Mouse (Mus musculus) megakaryocyte, embryonic 14.5 days (primary cell): ENCODE data around the gene Prok2. TPM values are rescaled to one million over a fixed set of nuclear protein-coding genes. Genes with fewer than 3 reads are reported as not detected.
A peak's percentile ranks its signal among the peaks of the same experiment; 100 is the strongest.

Experiments used
- H3K27me3 ChIP-seq: replicated peaks from 2 replicates; pipeline ENCODE3; 2012; ENCODE audit warnings: inconsistent platforms
- H3K36me3 ChIP-seq: replicated peaks from 2 replicates; pipeline ENCODE3; 2012; ENCODE audit warnings: low read length, inconsistent platforms, mixed read lengths
- H3K4me1 ChIP-seq: 2 replicates; pipeline ENCODE4 v1.6.1; 2012; ENCODE audit warnings: inconsistent platforms
- H3K4me3 ChIP-seq: replicated peaks from 2 replicates; pipeline ENCODE3; 2012; ENCODE audit warnings: moderate library complexity, mild to moderate bottlenecking, inconsistent platforms
- H3K9me3 ChIP-seq: 2 replicates; pipeline ENCODE4 v1.6.1; 2012; ENCODE audit warnings: inconsistent platforms
- FLI1 ChIP-seq: IDR thresholded peaks from 2 replicates; pipeline ENCODE4 v1.6.1; 2012; ENCODE audit warnings: low read length, inconsistent platforms, mixed read lengths
- GATA1 ChIP-seq: IDR thresholded peaks from 3 replicates; pipeline ENCODE4 v1.6.1; 2012; ENCODE audit warnings: mixed read lengths, low read length, inconsistent platforms, borderline replicate concordance
- polyA plus RNA-seq: library from polyadenylated mRNA; stranded (reverse); fragments of >175 nt; gene quantifications from 2 replicates; pipeline ENCODE4 v1.2.3, GENCODE M21; 2012; ENCODE audit warnings: low replicate concordance; ENCODE audit not compliant: insufficient read depth

The Prok2 gene
- 0.46 TPM in 1 of 2 replicates, not detected in the other for polyA plus RNA-seq

DNA sequence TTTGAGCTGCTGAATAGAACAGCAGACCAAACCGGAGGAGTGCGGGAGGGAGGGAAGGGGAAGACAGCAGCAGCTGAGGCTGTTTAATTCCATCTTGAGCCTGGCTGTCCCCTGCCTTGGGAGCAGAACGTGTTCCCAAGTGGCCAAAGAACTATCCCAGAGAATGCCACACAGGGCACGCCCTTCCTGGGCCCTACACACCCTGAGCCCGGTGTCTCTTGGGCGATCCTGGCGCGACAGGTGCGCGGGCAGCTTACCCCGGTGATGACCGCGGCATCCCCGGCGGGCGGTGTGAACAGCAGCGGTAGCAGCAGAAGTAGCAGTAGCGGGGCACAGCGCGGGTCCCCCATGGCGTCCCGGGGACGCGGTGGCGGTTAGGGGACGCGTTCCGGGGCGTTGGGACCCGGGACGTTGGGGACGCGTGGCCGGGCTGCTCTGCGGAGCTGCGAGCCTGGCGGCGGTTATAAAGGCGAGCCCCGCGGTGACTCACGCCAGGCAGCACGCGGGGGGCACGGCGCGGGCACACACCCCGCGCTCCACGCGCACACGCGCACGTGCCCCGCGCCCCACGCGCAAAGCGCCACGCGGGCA lies at the start of gene Prok2:
Gene Prok2 (minus strand): TSS at position 422 of the 591 bp plus-strand sequence.
- Histone ChIP-seq H3K4me1 (peaks cover 28% of the 10 kb centered on the region), H3K4me3 (peak within 1 kb of the TSS; percentile 82), H3K9me3 (no peaks in the 10 kb centered on the region), H3K36me3 (no peaks in the 10 kb centered on the region), H3K27me3 (peaks cover 55% of the 10 kb centered on the region)
- TF ChIP-seq FLI1 (no peak), GATA1 (no peak)

DNA sequence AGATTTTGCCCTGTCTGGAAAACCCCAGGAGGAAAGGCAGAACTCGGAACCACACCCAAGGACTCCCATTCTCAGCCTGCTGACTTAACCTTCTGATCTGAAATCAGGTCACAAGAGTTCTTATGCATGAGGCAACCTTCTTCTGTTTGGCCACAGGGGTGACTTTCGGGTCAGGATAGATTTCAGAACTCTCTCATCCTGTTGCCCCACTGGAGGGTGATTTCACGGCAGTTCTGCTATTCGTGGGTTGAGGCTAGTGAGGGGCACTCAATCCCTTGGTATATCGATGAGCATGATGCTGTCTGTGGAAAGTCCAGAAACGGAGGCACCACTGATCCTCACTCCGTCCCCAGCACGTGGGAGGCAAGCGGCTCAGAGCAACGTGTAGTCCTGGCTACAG lies 48.5 kb upstream of the Prok2 start:
- TF ChIP-seq GATA1 (no peak), FLI1 (no peak)
- no peaks in the 10 kb centered on the region for H3K4me1 ChIP-seq

DNA sequence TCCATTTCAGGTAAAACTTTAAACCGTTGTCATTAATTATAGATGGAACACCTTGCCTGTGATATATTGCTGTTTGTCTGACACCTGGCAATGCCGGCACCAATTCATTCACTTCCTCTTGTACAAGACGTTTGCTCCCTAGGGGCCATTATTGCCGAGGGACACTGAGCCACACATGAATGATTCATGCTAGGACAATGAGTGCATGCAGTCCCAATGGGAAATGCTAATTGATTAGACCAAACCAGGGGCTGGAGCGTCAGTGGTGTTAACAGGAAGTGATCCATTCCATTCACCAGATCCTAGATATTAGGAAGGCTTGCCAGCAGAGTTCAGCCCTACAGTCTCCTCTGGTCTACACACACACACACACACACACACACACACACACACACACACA lies 42.3 kb upstream of the Prok2 start:
- no peak for TF ChIP-seq FLI1
- TF ChIP-seq GATA1 = no peak
- H3K36me3 ChIP-seq = no peaks in the 10 kb centered on the region
- H3K9me3 ChIP-seq = no peaks in the 10 kb centered on the region
- H3K4me3 ChIP-seq = no peak overlapping the region
- no peaks in the 10 kb centered on the region for H3K4me1 ChIP-seq
- H3K27me3 ChIP-seq = peaks cover 3% of the 10 kb centered on the region

More for the DNA sequence above, 48.5 kb upstream of the Prok2 start:
- Histone ChIP-seq H3K4me3 (no peak overlapping the region), H3K27me3 (peaks cover 3% of the 10 kb centered on the region), H3K36me3 (no peaks in the 10 kb centered on the region), H3K9me3 (no peaks in the 10 kb centered on the region)

DNA sequence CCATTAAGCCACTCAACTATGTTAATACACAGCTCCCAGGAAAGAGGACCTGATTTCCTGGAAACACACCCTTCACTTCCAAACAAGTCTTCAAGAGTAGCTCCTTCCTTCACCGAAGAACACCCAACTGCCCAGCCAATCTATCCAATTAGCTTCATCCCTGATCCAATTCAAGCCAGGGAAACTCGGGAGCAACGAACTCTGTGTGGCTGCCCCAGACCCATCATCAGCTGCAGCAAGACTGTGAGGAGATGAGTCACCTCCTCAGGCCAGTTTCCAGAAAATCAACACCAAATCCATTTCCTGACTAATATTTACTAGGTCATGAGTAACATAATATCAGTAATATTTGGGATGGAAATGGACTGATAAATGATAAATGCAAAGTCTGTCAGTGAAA lies 38.7 kb upstream of the Prok2 start:
- Histone ChIP-seq H3K27me3 (peaks cover 3% of the 10 kb centered on the region), H3K4me1 (no peaks in the 10 kb centered on the region), H3K4me3 (no peak overlapping the region), H3K36me3 (no peaks in the 10 kb centered on the region), H3K9me3 (no peaks in the 10 kb centered on the region)
- TF ChIP-seq FLI1 (no peak), GATA1 (no peak)

DNA sequence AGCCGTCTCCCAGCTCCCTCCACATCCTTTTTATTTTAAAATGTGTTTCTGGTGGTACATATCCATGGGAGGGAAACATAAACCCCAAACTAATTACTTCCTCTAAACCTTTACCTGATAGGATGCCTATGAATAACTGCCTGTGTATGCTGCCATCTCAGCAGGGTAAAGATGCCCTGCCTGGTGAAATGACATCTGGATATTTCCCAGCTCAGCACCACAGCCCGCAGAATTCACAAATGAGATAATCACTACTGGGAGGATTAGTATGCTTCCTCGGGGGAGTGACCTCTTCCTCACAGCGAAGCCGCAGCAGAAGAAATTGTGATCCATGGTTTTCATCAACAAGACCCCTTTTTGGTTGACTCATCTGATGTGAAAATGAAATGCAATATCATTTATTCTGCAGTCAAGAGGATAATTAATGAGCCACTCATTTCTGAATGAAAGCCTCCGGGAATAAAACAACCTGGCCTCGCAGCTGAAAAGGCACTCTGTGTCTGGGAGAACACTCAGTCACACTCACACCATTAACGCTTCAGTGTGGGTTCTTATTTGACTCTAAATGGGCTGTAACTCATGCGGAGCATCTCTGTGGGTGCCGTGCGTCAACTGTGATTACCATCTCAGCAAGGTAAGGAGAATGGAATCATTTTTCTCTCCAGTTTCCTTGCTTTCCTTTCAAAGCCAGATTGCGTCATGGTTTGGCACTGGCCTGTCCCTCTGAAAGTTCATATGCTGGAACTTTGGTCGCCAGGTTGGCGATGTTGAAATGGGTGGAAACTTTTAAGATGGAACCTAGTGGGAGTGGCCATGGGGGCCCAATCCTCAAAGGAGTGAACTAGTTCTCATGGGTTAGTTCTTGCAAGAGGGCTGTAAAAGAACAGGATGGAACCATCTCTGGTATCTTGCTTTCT lies 36.1 kb upstream of the Prok2 start:
- H3K4me3 ChIP-seq = no peak overlapping the region
- H3K4me1 ChIP-seq = no peaks in the 10 kb centered on the region
- H3K27me3 ChIP-seq = peaks cover 3% of the 10 kb centered on the region
- H3K9me3 ChIP-seq = peaks cover 11% of the 10 kb centered on the region; the same call in 1 of the 2 replicates
- H3K36me3 ChIP-seq = no peaks in the 10 kb centered on the region
- TF ChIP-seq GATA1 = no peak
- no peak for TF ChIP-seq FLI1

DNA sequence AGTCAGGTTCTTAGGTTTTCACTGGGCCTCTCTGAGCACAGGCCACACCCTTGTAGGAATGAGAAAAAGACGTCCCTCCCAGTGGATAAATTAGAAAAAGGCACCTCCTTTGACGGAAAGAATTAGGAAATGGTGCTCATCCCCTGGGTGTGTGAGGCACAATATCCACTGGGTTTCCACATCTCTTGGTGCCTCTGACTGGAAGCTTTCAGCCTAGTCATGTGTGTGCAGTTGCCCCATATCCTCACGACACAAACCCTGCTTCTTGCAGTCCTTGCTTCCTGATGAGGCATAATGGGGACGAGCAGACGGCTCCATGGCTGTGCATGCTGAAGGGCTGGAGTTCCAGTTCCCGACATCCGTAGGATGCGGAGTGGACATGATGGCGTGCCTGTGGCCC lies 29.9 kb upstream of the Prok2 start:
- Histone ChIP-seq H3K4me1 (no peaks in the 10 kb centered on the region), H3K4me3 (no peak overlapping the region), H3K36me3 (no peaks in the 10 kb centered on the region), H3K27me3 (peaks cover 11% of the 10 kb centered on the region), H3K9me3 (peaks cover 14% of the 10 kb centered on the region)
- no peak for TF ChIP-seq FLI1
- TF ChIP-seq GATA1 = no peak

DNA sequence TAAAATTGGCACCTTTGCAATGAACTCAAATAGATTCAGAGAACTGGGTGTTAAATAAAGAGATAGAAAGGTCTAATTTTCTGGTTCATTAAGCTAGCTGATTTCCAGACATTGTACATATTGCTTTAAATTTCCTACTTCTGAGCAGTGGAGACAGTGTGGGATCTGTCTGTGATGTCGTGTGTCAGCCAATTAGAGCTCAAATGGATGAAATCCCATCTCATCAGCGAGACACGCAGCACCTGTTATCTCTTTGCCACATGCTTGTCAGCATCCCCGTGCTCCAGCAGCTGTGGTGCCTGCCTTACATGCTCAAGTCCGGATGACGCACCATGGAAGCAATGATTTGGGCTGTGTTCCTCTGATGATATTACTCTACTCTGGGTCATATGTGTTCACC lies 25.1 kb upstream of the Prok2 start:
- peaks cover 3% of the 10 kb centered on the region; the same call in 1 of the 2 replicates for H3K9me3 ChIP-seq
- peaks cover 15% of the 10 kb centered on the region for H3K27me3 ChIP-seq
- H3K36me3 ChIP-seq = no peaks in the 10 kb centered on the region
- H3K4me3 ChIP-seq = no peak overlapping the region
- H3K4me1 ChIP-seq = no peaks in the 10 kb centered on the region
- TF ChIP-seq FLI1 = no peak
- TF ChIP-seq GATA1 = no peak

DNA sequence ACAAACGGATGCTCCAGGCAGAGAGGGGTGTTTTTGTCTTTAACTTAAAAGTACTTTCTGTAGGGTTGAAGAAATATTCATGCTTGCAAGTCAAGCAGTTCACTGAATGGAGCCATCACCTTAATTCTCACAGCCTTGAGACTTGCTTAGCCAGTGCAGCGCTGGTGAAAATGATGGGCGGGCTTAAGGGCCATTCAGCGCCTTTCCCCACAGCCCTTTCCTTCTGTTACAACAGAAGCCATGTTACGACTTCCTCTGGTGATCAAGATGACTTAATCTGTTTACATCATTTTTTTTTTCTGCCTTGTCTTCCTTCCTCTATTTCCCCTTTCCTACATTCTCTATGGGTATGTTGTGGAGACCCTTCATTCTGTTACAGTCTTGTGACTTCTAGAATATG lies 20.1 kb upstream of the Prok2 start:
- TF ChIP-seq FLI1 (no peak), GATA1 (no peak)

DNA sequence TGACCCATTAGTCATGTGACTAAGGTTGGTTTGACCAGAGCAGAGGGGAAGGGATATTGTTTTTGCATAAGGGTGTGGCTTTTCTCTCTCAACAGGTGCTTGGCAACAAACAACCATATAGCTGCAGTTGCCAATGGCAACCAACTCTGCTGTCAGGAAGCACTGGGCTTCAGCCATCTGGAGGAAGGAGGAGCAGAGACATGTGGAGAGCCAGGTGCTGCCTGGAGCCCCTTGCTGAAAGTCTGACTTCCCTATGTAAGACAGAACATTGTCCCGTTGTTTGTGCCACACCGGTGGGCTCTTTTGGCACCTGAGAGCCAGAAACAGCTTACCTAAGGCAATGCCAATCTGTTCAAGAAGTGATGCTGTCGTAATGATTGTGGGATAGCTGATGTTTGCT lies 16.7 kb upstream of the Prok2 start:
- Histone ChIP-seq H3K9me3 (no peaks in the 10 kb centered on the region), H3K27me3 (no peaks in the 10 kb centered on the region), H3K36me3 (no peaks in the 10 kb centered on the region), H3K4me3 (no peak overlapping the region), H3K4me1 (no peaks in the 10 kb centered on the region)
- TF ChIP-seq GATA1 (no peak), FLI1 (no peak)

More for the DNA sequence above, 20.1 kb upstream of the Prok2 start:
- H3K36me3 ChIP-seq = no peaks in the 10 kb centered on the region
- H3K4me1 ChIP-seq = no peaks in the 10 kb centered on the region
- H3K27me3 ChIP-seq = peaks cover 4% of the 10 kb centered on the region
- H3K9me3 ChIP-seq = no peaks in the 10 kb centered on the region
- no peak overlapping the region for H3K4me3 ChIP-seq

DNA sequence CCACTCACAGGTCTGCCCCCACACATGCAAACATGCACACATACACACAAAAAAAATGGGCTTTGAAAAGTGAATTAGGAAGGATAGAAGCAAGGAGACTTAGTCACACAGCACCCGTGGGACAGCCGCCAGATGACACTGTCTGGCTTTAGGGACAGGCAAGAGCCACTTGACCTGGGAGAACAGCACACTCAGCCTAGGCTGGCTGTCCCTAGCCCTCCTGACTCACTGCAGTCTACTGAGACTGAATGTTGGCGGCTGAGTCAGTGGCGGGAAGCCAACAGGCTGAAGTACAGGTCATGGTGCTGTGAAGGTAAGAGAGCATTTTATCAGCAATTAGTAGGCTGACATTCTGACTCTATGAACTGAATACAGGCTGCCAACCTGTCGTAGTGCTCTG lies 8.5 kb upstream of the Prok2 start:
- H3K4me3 ChIP-seq = no peak overlapping the region
- peaks cover 8% of the 10 kb centered on the region for H3K4me1 ChIP-seq
- no peaks in the 10 kb centered on the region for H3K36me3 ChIP-seq
- TF ChIP-seq GATA1 (no peak), FLI1 (no peak)
- H3K9me3 ChIP-seq = no peaks in the 10 kb centered on the region; the same call in 1 of the 2 replicates
- peaks cover 18% of the 10 kb centered on the region for H3K27me3 ChIP-seq
